8 mouse cellular contexts compared by ENCODE assay signal in genomic region chr13:51400186-51400719, GRCm38 (mm10). TPM values are rescaled to one million over a fixed set of nuclear protein-coding genes. Genes with fewer than 3 reads are reported as not detected.
DNase-seq lines count a peak whose midpoint lies in the region; ATAC-seq lines count a peak whose summit lies in the region.

No protein-coding gene starts in this region.

- H3K4me3 ChIP-seq in heart, embryonic 15.5 days: peak overlapping the region; percentile 47
- H3K4me3 ChIP-seq in hindbrain, embryonic 16.5 days (ENCODE audit: low read length): peak overlapping the region; percentile 41
- H3K4me3 ChIP-seq in liver, embryonic 12.5 days: peak overlapping the region; percentile 38
- peak overlapping the region; percentile 34 for H3K4me3 ChIP-seq in stomach, embryonic 15.5 days (replicated peaks)

- peak; percentile 58; the same call in 1 of the 2 replicates for ATAC-seq in heart, embryonic 15.5 days (replicated peaks; ENCODE audit: insufficient number of reproducible peaks, insufficient read depth, low FRiP score, low read depth)
- ATAC-seq in hindbrain, embryonic 16.5 days: peak; percentile 81
- 0 out of 2 replicates have a peak, but pooled peaks have one; percentile 30 for ATAC-seq in liver, embryonic 12.5 days
- peak; percentile 53; the same call in 1 of the 2 replicates for ATAC-seq in stomach, embryonic 15.5 days (ENCODE audit: insufficient read depth, low FRiP score, low read depth)

- peaks cover 15% of the 10 kb centered on the region for H3K4me1 ChIP-seq in heart, embryonic 15.5 days (replicated peaks)
- peaks cover 4% of the 10 kb centered on the region for H3K4me1 ChIP-seq in hindbrain, embryonic 16.5 days (ENCODE audit: control insufficient read depth, insufficient read depth, low read depth, low read length)
- H3K4me1 ChIP-seq in liver, embryonic 12.5 days: 0 out of 2 replicates have a peak, but pooled peaks cover 10% of the 10 kb centered on the region
- peaks cover 4% of the 10 kb centered on the region; the same call in 1 of the 2 replicates for H3K4me1 ChIP-seq in stomach, embryonic 15.5 days

- no peaks in the 10 kb centered on the region for H3K36me3 ChIP-seq in heart, embryonic 15.5 days
- no peaks in the 10 kb centered on the region for H3K36me3 ChIP-seq in hindbrain, embryonic 16.5 days (ENCODE audit: control insufficient read depth, insufficient read depth, low read length)
- H3K36me3 ChIP-seq in liver, embryonic 12.5 days: no peaks in the 10 kb centered on the region
- H3K36me3 ChIP-seq in stomach, embryonic 15.5 days: no peaks in the 10 kb centered on the region

- DNase-seq in heart, adult 18-20 months: no peak
- peak; percentile 64 for DNase-seq in CD4-positive, CD25-positive, alpha-beta regulatory T cell, adult 2 months (ENCODE audit: low read depth, low spot score)
- DNase-seq in adrenal gland, postnatal 36 days: peak; percentile 71 to 74
- DNase-seq in frontal cortex, postnatal 10 days (ENCODE audit: low spot score in 2 of 2): no peak

- WGBS in heart, embryonic 15.5 days: 22% methylated on average over 14 of the region's 14 CpGs
- WGBS in hindbrain, embryonic 16.5 days: 24% methylated on average over 14 of the region's 14 CpGs
- 21% methylated on average over 14 of the region's 14 CpGs for WGBS in liver, embryonic 12.5 days (ENCODE audit: insufficient replicate concordance)
- WGBS in stomach, embryonic 15.5 days: 24% methylated on average over 14 of the region's 14 CpGs

- H3K9me3 ChIP-seq in heart, embryonic 15.5 days (replicated peaks): no peaks in the 10 kb centered on the region
- no peaks in the 10 kb centered on the region; the same call in 1 of the 2 replicates for H3K9me3 ChIP-seq in hindbrain, embryonic 16.5 days (ENCODE audit: control insufficient read depth, low read length)
- no peaks in the 10 kb centered on the region for H3K9me3 ChIP-seq in liver, embryonic 12.5 days (replicated peaks)
- H3K9me3 ChIP-seq in stomach, embryonic 15.5 days: no peaks in the 10 kb centered on the region

- no peaks in the 10 kb centered on the region for H3K27me3 ChIP-seq in heart, embryonic 15.5 days
- no peaks in the 10 kb centered on the region for H3K27me3 ChIP-seq in hindbrain, embryonic 16.5 days (replicated peaks; ENCODE audit: control insufficient read depth, insufficient read depth, low read length)
- no peaks in the 10 kb centered on the region for H3K27me3 ChIP-seq in liver, embryonic 12.5 days (replicated peaks)
- no peaks in the 10 kb centered on the region for H3K27me3 ChIP-seq in stomach, embryonic 15.5 days (replicated peaks)

- peak overlapping the region; percentile 44 for H3K9ac ChIP-seq in heart, embryonic 15.5 days
- H3K9ac ChIP-seq in hindbrain, embryonic 16.5 days (ENCODE audit: low read depth, low read length): peak overlapping the region; percentile 32
- 0 out of 2 replicates have a peak overlapping the region, but pooled peaks have one; percentile 22 for H3K9ac ChIP-seq in liver, embryonic 12.5 days
- H3K9ac ChIP-seq in stomach, embryonic 15.5 days: no peak overlapping the region

- H3K4me2 ChIP-seq in heart, embryonic 15.5 days: peak overlapping the region; percentile 83
- H3K4me2 ChIP-seq in hindbrain, embryonic 16.5 days (ENCODE audit: low read length): peak overlapping the region; percentile 81
- H3K4me2 ChIP-seq in liver, embryonic 12.5 days: peak overlapping the region; percentile 69
- peak overlapping the region; percentile 81 for H3K4me2 ChIP-seq in stomach, embryonic 15.5 days

- H3K27ac ChIP-seq in heart, embryonic 15.5 days: 0 out of 2 replicates have a peak overlapping the region, but pooled peaks have one; percentile 9
- H3K27ac ChIP-seq in hindbrain, embryonic 16.5 days (ENCODE audit: low read depth, low read length): peak overlapping the region; percentile 29
- H3K27ac ChIP-seq in liver, embryonic 12.5 days: no peak overlapping the region
- H3K27ac ChIP-seq in stomach, embryonic 15.5 days: no peak overlapping the region

RNA-seq across cellular contexts. Expression of gene S1pr3, which starts 8.2 kb away (rescaled TPM):
- polyA plus RNA-seq in heart, embryonic 15.5 days (2015; fragmentation: Nextera tagmentation; extraction: Ambion mirVana): 18.8 and 33.9 TPM in 2 replicates
- total RNA-seq in heart, adult 18-20 months (2021): 10 to 100 TPM; 11.5 to 12.7 TPM
- 10 to 100 TPM; 18.0 to 18.4 TPM for total RNA-seq in adrenal gland, postnatal 36 days (2021)
- polyA plus RNA-seq in hindbrain, embryonic 16.5 days (2015; fragmentation: Nextera tagmentation; extraction: Ambion mirVana): 15.0 and 17.1 TPM in 2 replicates
- 4.8 and 5.5 TPM in 2 replicates for polyA plus RNA-seq in liver, embryonic 12.5 days (2016; fragmentation: Nextera tagmentation; extraction: Ambion mirVana)
- 37.7 and 43.4 TPM in 2 replicates for polyA plus RNA-seq in stomach, embryonic 15.5 days (2015; fragmentation: Nextera tagmentation; extraction: Ambion mirVana)

Comparison
In these comparisons a context has a peak if more than half of its experiments do, and no peak if none do; other contexts are left out.
1. ATAC-seq: peak in every context shown above with its lines; median percentile 81 in hindbrain, embryonic 16.5 days; 58 in heart, embryonic 15.5 days; 53 in stomach, embryonic 15.5 days; 30 in liver, embryonic 12.5 days.
2. H3K27ac ChIP-seq: peak in heart, embryonic 15.5 days (single experiment) and hindbrain, embryonic 16.5 days (single experiment); none in liver, embryonic 12.5 days (single experiment) and stomach, embryonic 15.5 days (single experiment).
3. DNase-seq: peak in CD4-positive, CD25-positive, alpha-beta regulatory T cell, adult 2 months (single experiment) and adrenal gland, postnatal 36 days (2 of 2); none in heart, adult 18-20 months (0 of 2) and frontal cortex, postnatal 10 days (0 of 2).
4. Peak in every context shown above with its lines, with median percentiles within 50 percentile points of each other: H3K4me2 ChIP-seq and H3K4me3 ChIP-seq.